In genomic region chr8:79488861-79489260, GRCm38 (mm10) we compare ENCODE assay signal across 10 mouse cellular contexts.
DNase-seq lines count a peak whose midpoint lies in the region; ATAC-seq and TF ChIP-seq lines count a peak whose summit lies in the region.
"Had no signal": no experiment of that assay in that cellular context is flagged by ENCODE, and none has a peak within 500 bp of the region (broad histone marks: within the 10 kb centered on the region; RNA-seq: fewer than 3 reads in every experiment).

No protein-coding gene starts in this region.

- H3K27me3 ChIP-seq in kidney, adult 2 months (replicated peaks; ENCODE audit: control insufficient read depth, insufficient read depth, low read length) = no peaks in the 10 kb centered on the region
- no peaks in the 10 kb centered on the region for H3K27me3 ChIP-seq in kidney, embryonic 16.5 days (ENCODE audit: insufficient read depth, low read length)
- H3K27me3 ChIP-seq: embryonic facial prominence, embryonic 13.5 days had no signal

- no peak overlapping the region for H3K9ac ChIP-seq in kidney, embryonic 16.5 days (replicated peaks; ENCODE audit: low read length)
- H3K9ac ChIP-seq: embryonic facial prominence, embryonic 13.5 days had no signal

- H3K4me2 ChIP-seq in kidney, embryonic 16.5 days (replicated peaks; ENCODE audit: low read depth, low read length) = no peak overlapping the region
- H3K4me2 ChIP-seq: embryonic facial prominence, embryonic 13.5 days had no signal

- WGBS in kidney, adult 2 months = 81% methylated on average over 2 of the region's 2 CpGs
- 79% methylated on average over 2 of the region's 2 CpGs for WGBS in kidney, embryonic 16.5 days

- TF ChIP-seq POLR2A in kidney, adult 2 months (IDR thresholded peaks at IDR 0.05; ENCODE audit: low read depth, low read length) = no peak

- no peak for ATAC-seq in kidney, embryonic 16.5 days (ENCODE audit: low FRiP score, low TSS enrichment)
- no peak; the same call in 1 of the 2 replicates for ATAC-seq in megakaryocyte-erythroid progenitor cell, adult 5-6 weeks (replicated peaks; ENCODE audit: low FRiP score, low TSS enrichment, poor library complexity, severe bottlenecking)
- ATAC-seq in activated CD4-positive, CD25-positive, alpha-beta regulatory T cell, adult 4 months = no peak

- H3K4me1 ChIP-seq in kidney, adult 2 months (ENCODE audit: control insufficient read depth, insufficient read depth, low read length) = no peaks in the 10 kb centered on the region
- peaks cover 7% of the 10 kb centered on the region for H3K4me1 ChIP-seq in kidney, embryonic 16.5 days (ENCODE audit: insufficient read depth, low read length)

- peak; percentile 38 for DNase-seq in adrenal gland, postnatal 10 days
- no peak for DNase-seq in adrenal gland, adult 2 months
- DNase-seq in kidney, adult 2 months = peak; percentile 49
- DNase-seq in B cell, adult 2 months = peak; percentile 46 to 56
- peak; percentile 63 for DNase-seq in kidney, adult 9 months

- no peaks in the 10 kb centered on the region for H3K36me3 ChIP-seq in kidney, adult 2 months (ENCODE audit: control insufficient read depth, insufficient read depth, low read length)
- H3K36me3 ChIP-seq in kidney, embryonic 16.5 days (ENCODE audit: insufficient read depth, low read length) = no peaks in the 10 kb centered on the region
- H3K36me3 ChIP-seq: embryonic facial prominence, embryonic 13.5 days had no signal

- no peaks in the 10 kb centered on the region for H3K9me3 ChIP-seq in kidney, embryonic 16.5 days (ENCODE audit: low read length)
- H3K9me3 ChIP-seq: embryonic facial prominence, embryonic 13.5 days had no signal

- H3K4me3 ChIP-seq in kidney, adult 2 months (ENCODE audit: insufficient read depth, low read depth, low read length) = no peak overlapping the region
- H3K4me3 ChIP-seq in kidney, embryonic 16.5 days (ENCODE audit: low read length) = no peak overlapping the region
- H3K4me3 ChIP-seq: embryonic facial prominence, embryonic 13.5 days; myocyte had no signal

- TF ChIP-seq CTCF in kidney, adult 2 months (conservative IDR thresholded peaks at IDR 0.05; ENCODE audit: insufficient read depth, insufficient read length, low read depth, low read length) = peak; percentile 47

- no peak overlapping the region for H3K27ac ChIP-seq in kidney, adult 2 months (ENCODE audit: insufficient read depth, low read depth, low read length)
- H3K27ac ChIP-seq in kidney, embryonic 16.5 days (ENCODE audit: low read length) = no peak overlapping the region
- H3K27ac ChIP-seq: embryonic facial prominence, embryonic 13.5 days had no signal
